Mouse (Mus musculus): Measurements from ENCODE around the gene Mknk2. TPM values are rescaled to one million over a fixed set of nuclear protein-coding genes. Genes with fewer than 3 reads are reported as not detected.
A peak's percentile ranks its signal among the peaks of the same experiment; 100 is the strongest.

Mknk2 gene
- polyA plus RNA-seq, 1 experiment from 2014 or later = 82.1 TPM

DNA sequence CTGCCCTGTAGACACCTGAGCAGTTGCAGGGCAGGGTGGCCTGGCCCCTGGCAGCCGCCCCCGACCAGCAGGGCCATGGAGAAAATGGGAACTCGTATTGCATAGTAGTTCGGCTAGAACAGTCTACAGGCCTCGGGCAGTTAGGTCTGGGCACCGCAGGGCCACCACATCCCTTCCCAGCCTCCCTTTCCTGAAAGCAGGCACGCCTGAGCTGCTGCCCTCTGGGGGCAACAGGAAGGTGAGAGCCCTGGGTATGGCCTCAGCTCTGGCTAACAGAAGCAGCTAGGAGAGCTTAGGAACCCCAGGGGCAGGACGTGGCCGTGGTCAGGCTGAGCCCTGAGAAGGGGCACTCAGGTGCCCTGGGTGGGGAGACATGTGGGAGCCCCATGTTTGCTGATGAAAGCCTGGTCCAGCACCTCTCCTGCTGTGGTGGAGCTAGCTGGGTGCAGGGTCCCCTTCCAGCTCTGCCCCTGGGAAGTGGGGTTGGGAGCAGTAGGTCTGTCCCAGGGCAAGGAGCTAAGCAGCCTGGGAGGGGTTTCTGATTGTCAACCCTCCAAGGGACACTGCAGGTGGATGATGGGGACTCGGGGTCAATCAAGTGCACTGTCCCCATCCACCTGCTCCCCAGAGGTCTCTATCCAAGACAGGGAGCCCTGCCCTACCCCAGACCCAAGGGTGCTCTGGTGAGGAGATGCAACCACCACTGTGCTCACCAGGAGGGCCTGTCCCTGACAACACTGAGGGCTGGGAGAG is 11.8 kb downstream of the Mknk2 start:
- H3K27me3 ChIP-seq (ENCODE audit: control insufficient read depth, insufficient read depth, low read depth, low read length) = no peaks in the 10 kb centered on the region
- peak overlapping the region; percentile 92 for H3K27ac ChIP-seq (ENCODE audit: low read length)
- H3K9me3 ChIP-seq (ENCODE audit: control insufficient read depth, low read length) = no peaks in the 10 kb centered on the region
- peak overlapping the region; percentile 34; the same call in 1 of the 2 replicates for H3K9ac ChIP-seq (ENCODE audit: low read length)
- WGBS = 71% methylated on average over 10 of the region's 10 CpGs
- H3K36me3 ChIP-seq (ENCODE audit: control insufficient read depth, insufficient read depth, low read length) = peaks cover 40% of the 10 kb centered on the region
- H3K4me2 ChIP-seq (ENCODE audit: low read depth, low read length) = no peak overlapping the region
- no peak for ATAC-seq (ENCODE audit: low read depth)
- peaks cover 35% of the 10 kb centered on the region for H3K4me1 ChIP-seq (replicated peaks; ENCODE audit: control insufficient read depth, insufficient read depth, low read length)
- H3K4me3 ChIP-seq (ENCODE audit: low read length) = no peak overlapping the region

DNA sequence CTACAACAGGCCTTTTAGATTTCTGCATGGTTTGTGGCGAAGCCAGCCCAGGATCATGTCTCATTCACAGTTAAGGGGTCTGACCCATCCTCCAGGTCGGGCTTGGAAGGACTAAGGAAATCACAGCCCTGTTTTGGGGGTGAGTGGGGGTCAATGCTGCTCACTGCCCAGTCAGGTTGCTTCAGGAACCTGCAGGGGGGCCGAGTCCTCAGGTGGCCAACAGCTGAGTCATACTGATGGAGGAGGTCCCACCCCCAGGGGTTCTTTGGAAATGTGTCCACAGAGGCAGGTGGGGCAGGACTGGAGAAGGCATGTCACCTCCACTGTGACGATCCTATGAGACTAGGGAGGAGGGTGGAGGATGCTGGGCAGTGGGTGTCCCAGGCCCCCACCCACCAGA is 12.5 kb downstream of the Mknk2 start:
- Histone ChIP-seq H3K9ac (ENCODE audit: low read length) (peak overlapping the region; percentile 38; the same call in 1 of the 2 replicates), H3K4me3 (ENCODE audit: low read length) (no peak overlapping the region), H3K9me3 (ENCODE audit: control insufficient read depth, low read length) (no peaks in the 10 kb centered on the region), H3K36me3 (ENCODE audit: control insufficient read depth, insufficient read depth, low read length) (peaks cover 35% of the 10 kb centered on the region), H3K4me1 (replicated peaks; ENCODE audit: control insufficient read depth, insufficient read depth, low read length) (peaks cover 37% of the 10 kb centered on the region), H3K27ac (ENCODE audit: low read length) (peak overlapping the region; percentile 92), H3K4me2 (ENCODE audit: low read depth, low read length) (no peak overlapping the region), H3K27me3 (ENCODE audit: control insufficient read depth, insufficient read depth, low read depth, low read length) (no peaks in the 10 kb centered on the region)
- 42% methylated on average over 4 of the region's 4 CpGs for WGBS
- ATAC-seq (ENCODE audit: low read depth) = no peak

DNA sequence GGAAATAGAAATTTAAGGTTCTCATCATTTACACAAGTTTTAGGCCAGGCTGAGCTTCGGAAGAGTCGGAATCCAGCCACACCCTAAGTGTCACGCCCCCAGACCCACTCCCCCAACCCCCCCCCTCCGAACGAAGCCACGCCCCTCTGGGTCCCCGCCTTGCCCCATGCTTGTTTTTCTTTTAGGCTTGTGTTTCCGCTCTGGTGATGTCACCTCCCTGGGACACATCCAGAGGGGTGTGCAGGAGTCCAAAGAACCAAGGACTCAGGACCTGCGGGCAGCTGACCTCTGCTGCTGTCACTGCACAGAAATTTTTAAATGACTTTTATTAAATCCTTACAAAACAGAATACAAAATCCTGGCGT is 12.9 kb downstream of the Mknk2 start:
- 7% methylated on average over 10 of the region's 10 CpGs for WGBS
- Histone ChIP-seq H3K9me3 (ENCODE audit: control insufficient read depth, low read length) (no peaks in the 10 kb centered on the region), H3K4me2 (ENCODE audit: low read depth, low read length) (peak overlapping the region; percentile 39), H3K27me3 (ENCODE audit: control insufficient read depth, insufficient read depth, low read depth, low read length) (no peaks in the 10 kb centered on the region), H3K9ac (ENCODE audit: low read length) (peak overlapping the region; percentile 38), H3K36me3 (ENCODE audit: control insufficient read depth, insufficient read depth, low read length) (peaks cover 31% of the 10 kb centered on the region), H3K4me1 (replicated peaks; ENCODE audit: control insufficient read depth, insufficient read depth, low read length) (peaks cover 37% of the 10 kb centered on the region), H3K27ac (ENCODE audit: low read length) (peak overlapping the region; percentile 92), H3K4me3 (ENCODE audit: low read length) (peak overlapping the region; percentile 22; the same call in 1 of the 2 replicates)
- ATAC-seq (ENCODE audit: low read depth) = peak; percentile 63

GRCm38 (mm10) chr10:80664197-80665015 is 13.5 kb downstream of the Mknk2 start:
- Histone ChIP-seq H3K27ac (ENCODE audit: low read length) (peak overlapping the region; percentile 92), H3K9me3 (ENCODE audit: control insufficient read depth, low read length) (no peaks in the 10 kb centered on the region), H3K4me3 (ENCODE audit: low read length) (peak overlapping the region; percentile 22; the same call in 1 of the 2 replicates), H3K9ac (ENCODE audit: low read length) (peak overlapping the region; percentile 38), H3K4me2 (ENCODE audit: low read depth, low read length) (peak overlapping the region; percentile 39), H3K4me1 (replicated peaks; ENCODE audit: control insufficient read depth, insufficient read depth, low read length) (peaks cover 37% of the 10 kb centered on the region), H3K36me3 (ENCODE audit: control insufficient read depth, insufficient read depth, low read length) (peaks cover 26% of the 10 kb centered on the region), H3K27me3 (ENCODE audit: control insufficient read depth, insufficient read depth, low read depth, low read length) (no peaks in the 10 kb centered on the region)
- WGBS = 10% methylated on average over 16 of the region's 16 CpGs
- peak; percentile 83 for ATAC-seq (ENCODE audit: low read depth)

DNA sequence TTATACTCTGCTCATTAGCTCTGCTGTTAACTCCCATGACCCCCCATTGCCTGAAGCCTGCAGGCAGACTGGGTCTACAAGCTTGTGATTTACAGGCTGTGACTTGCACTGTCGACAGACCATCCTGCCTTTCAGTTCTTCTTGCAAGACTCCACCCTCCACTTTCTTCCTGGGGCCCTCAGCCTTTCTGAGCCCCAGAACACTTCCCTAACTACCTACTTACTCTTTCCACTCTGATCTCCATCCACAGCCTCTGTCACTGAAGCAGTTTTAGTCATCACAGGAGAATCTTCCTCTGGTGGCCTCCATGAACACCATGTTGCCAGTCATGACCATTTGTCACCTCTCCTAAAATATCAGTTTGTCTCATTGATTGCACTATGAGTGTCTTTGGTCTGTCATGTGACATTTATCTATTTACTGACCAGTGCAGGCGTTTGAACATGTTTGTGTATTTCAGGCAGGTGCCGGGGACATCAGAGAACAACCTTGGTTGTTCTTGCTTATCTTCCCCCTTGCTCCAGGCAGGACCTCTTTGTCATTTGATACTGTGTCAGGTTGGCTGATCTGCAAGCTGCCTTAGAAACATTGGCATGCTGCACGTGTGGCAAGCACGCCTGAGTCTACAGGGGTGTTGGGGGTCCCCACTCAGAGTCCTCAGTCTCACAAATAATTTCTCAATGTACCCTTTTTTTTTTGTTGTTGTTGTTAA is 14.3 kb downstream of the Mknk2 start:
- Histone ChIP-seq H3K9me3 (ENCODE audit: control insufficient read depth, low read length) (no peaks in the 10 kb centered on the region), H3K4me3 (ENCODE audit: low read length) (no peak overlapping the region), H3K9ac (ENCODE audit: low read length) (no peak overlapping the region), H3K36me3 (ENCODE audit: control insufficient read depth, insufficient read depth, low read length) (peaks cover 18% of the 10 kb centered on the region), H3K4me1 (replicated peaks; ENCODE audit: control insufficient read depth, insufficient read depth, low read length) (peaks cover 39% of the 10 kb centered on the region), H3K27me3 (ENCODE audit: control insufficient read depth, insufficient read depth, low read depth, low read length) (no peaks in the 10 kb centered on the region), H3K4me2 (ENCODE audit: low read depth, low read length) (no peak overlapping the region), H3K27ac (ENCODE audit: low read length) (peak overlapping the region; percentile 92)
- WGBS = 30% methylated on average over 5 of the region's 5 CpGs
- no peak for ATAC-seq (ENCODE audit: low read depth)

GRCm38 (mm10) chr10:80661149-80661548 is 16.8 kb downstream of the Mknk2 start:
- Histone ChIP-seq H3K4me1 (replicated peaks; ENCODE audit: control insufficient read depth, insufficient read depth, low read length) (peaks cover 40% of the 10 kb centered on the region), H3K27me3 (ENCODE audit: control insufficient read depth, insufficient read depth, low read depth, low read length) (no peaks in the 10 kb centered on the region), H3K36me3 (ENCODE audit: control insufficient read depth, insufficient read depth, low read length) (peaks cover 1% of the 10 kb centered on the region; the same call in 1 of the 2 replicates), H3K9me3 (ENCODE audit: control insufficient read depth, low read length) (no peaks in the 10 kb centered on the region), H3K27ac (ENCODE audit: low read length) (no peak overlapping the region), H3K9ac (ENCODE audit: low read length) (no peak overlapping the region), H3K4me2 (ENCODE audit: low read depth, low read length) (no peak overlapping the region), H3K4me3 (ENCODE audit: low read length) (no peak overlapping the region)
- 31% methylated on average over 5 of the region's 5 CpGs for WGBS
- ATAC-seq (ENCODE audit: low read depth) = no peak

DNA sequence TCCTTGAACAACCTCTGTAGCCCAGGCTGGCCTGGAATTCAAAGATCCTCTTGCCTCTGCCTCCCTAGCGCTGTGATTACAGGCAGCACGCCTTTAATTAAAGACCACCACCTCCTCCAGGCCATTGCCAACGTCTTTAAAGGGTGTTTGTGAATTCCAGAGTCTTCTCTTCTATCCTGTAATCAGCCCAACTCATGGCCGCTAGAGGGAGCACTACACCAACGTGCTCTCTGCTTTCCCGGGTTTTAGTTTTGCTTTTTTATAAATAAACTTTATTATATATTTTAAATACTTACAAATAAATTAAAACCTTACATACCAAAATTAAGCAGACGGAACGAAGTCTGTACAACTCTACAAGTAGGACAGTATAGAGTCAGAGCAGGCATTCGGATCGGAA is 18.7 kb downstream of the Mknk2 start:
- H3K4me1 ChIP-seq (replicated peaks; ENCODE audit: control insufficient read depth, insufficient read depth, low read length) = peaks cover 37% of the 10 kb centered on the region
- no peaks in the 10 kb centered on the region for H3K27me3 ChIP-seq (ENCODE audit: control insufficient read depth, insufficient read depth, low read depth, low read length)
- H3K4me3 ChIP-seq (ENCODE audit: low read length) = peak overlapping the region; percentile 41
- no peaks in the 10 kb centered on the region for H3K9me3 ChIP-seq (ENCODE audit: control insufficient read depth, low read length)
- ATAC-seq (ENCODE audit: low read depth) = no peak
- H3K9ac ChIP-seq (ENCODE audit: low read length) = peak overlapping the region; percentile 51
- H3K27ac ChIP-seq (ENCODE audit: low read length) = no peak overlapping the region
- peak overlapping the region; percentile 48 for H3K4me2 ChIP-seq (ENCODE audit: low read depth, low read length)
- no peaks in the 10 kb centered on the region for H3K36me3 ChIP-seq (ENCODE audit: control insufficient read depth, insufficient read depth, low read length)
- 11% methylated on average over 10 of the region's 10 CpGs for WGBS

DNA sequence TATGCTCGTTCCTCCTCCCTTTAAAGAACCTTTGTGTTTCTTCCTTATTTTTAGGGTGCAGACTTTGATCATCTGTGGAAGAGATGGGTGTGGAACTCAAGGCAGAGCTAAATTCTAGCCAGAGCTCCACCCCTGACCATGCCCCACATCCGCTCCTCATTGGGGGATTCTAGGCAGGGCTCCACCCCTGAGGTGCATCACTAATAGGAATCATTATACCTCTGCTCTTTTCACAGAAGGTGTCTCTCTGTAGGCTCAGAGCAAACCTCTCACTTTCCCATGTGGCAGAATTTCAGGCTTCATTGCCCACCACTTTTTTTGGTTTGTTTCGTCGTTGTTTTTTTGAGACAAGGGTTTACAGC is 19.1 kb downstream of the Mknk2 start:
- peak overlapping the region; percentile 39; the same call in 1 of the 2 replicates for H3K9ac ChIP-seq (ENCODE audit: low read length)
- H3K4me1 ChIP-seq (replicated peaks; ENCODE audit: control insufficient read depth, insufficient read depth, low read length) = peaks cover 37% of the 10 kb centered on the region
- H3K36me3 ChIP-seq (ENCODE audit: control insufficient read depth, insufficient read depth, low read length) = no peaks in the 10 kb centered on the region
- ATAC-seq (ENCODE audit: low read depth) = no peak
- H3K9me3 ChIP-seq (ENCODE audit: control insufficient read depth, low read length) = no peaks in the 10 kb centered on the region
- 66% methylated on average over 4 of the region's 4 CpGs for WGBS
- H3K27me3 ChIP-seq (ENCODE audit: control insufficient read depth, insufficient read depth, low read depth, low read length) = no peaks in the 10 kb centered on the region
- H3K27ac ChIP-seq (ENCODE audit: low read length) = no peak overlapping the region
- no peak overlapping the region for H3K4me2 ChIP-seq (ENCODE audit: low read depth, low read length)
- H3K4me3 ChIP-seq (ENCODE audit: low read length) = no peak overlapping the region

Measured in lung, embryonic 16.5 days (tissue).